Mouse (Mus musculus): ENCODE results near the gene Apc2. TPM values are rescaled to one million over a fixed set of nuclear protein-coding genes. Genes with fewer than 3 reads are reported as not detected.

The Apc2 gene
- total and polyA plus RNA-seq, 2 experiments = 0.09 to 0.20 TPM

DNA sequence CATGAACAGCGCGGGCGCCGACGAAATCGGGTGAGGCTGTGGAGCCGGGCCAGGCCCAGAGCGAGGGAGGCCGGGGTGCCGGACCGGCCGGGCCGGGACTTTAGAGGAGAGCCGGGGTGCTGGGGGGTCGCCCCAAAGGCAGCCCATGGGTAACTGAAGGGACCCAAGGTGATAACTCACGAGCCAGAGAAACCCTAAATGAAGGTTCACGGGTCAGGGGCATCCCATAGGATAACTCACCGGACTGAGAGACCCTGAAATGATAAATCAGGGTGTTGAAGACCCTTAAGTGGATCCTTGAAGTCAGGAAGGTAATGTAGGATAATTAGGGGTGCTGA, 30.7 kb upstream of the Apc2 start:
- WGBS = under 1% methylated on average over 18 of the region's 18 CpGs
- peaks cover 30% of the 10 kb centered on the region for H3K4me1 ChIP-seq (ENCODE audit: control insufficient read depth, insufficient read depth, low read length)
- no peaks in the 10 kb centered on the region for H3K36me3 ChIP-seq (ENCODE audit: control insufficient read depth, insufficient read depth, low read length)
- DNase-seq (ENCODE audit: extremely low read depth, low read depth, low spot score) = no peak
- H3K9ac ChIP-seq (ENCODE audit: low read depth, low read length) = peak overlapping the region; percentile 99
- no peak for TF ChIP-seq POLR2A (IDR thresholded peaks at IDR 0.05; ENCODE audit: extremely low read depth, insufficient read depth, low read length)
- no peak for TF ChIP-seq CTCF (IDR thresholded peaks at IDR 0.05; ENCODE audit: low read depth, low read length)
- peaks cover 27% of the 10 kb centered on the region for H3K79me2 ChIP-seq (ENCODE audit: control insufficient read depth, insufficient read depth, low read length)
- peak overlapping the region; percentile 87 for H3K4me3 ChIP-seq (ENCODE audit: insufficient read depth, low read depth, low read length)
- no peaks in the 10 kb centered on the region for H3K27me3 ChIP-seq (ENCODE audit: control insufficient read depth, insufficient read depth, low read length)
- H3K27ac ChIP-seq (replicated peaks; ENCODE audit: insufficient read depth, low read depth, low read length) = peak overlapping the region; percentile 99

DNA sequence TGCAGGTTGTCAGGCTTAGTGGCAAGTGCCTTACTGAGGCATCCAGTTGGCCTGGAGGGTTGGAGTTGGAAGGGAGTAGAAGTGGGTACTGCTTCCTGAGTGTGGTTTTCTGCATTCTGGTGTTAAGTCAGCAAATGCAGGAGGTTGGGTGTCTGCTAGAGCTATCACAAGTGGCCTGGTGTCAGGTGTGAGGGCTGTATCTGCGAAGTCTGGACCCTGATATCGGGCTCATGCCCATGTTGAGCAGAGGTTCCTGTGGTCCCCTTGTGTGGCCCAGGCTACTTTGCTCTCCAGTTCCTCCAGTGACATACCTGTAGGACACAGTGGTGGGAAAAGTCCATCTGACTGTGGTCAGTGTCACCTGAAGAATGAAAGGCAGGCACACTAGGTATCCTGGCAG, 25.7 kb upstream of the Apc2 start:
- H3K36me3 ChIP-seq (ENCODE audit: control insufficient read depth, insufficient read depth, low read length) = peaks cover 3% of the 10 kb centered on the region; the same call in 1 of the 2 replicates
- peak overlapping the region; percentile 94 for H3K27ac ChIP-seq (replicated peaks; ENCODE audit: insufficient read depth, low read depth, low read length)
- 80% methylated on average over 2 of the region's 2 CpGs for WGBS
- H3K4me3 ChIP-seq (ENCODE audit: insufficient read depth, low read depth, low read length) = no peak overlapping the region
- peaks cover 54% of the 10 kb centered on the region for H3K4me1 ChIP-seq (ENCODE audit: control insufficient read depth, insufficient read depth, low read length)
- no peaks in the 10 kb centered on the region for H3K27me3 ChIP-seq (ENCODE audit: control insufficient read depth, insufficient read depth, low read length)
- H3K9ac ChIP-seq (ENCODE audit: low read depth, low read length) = peak overlapping the region; percentile 70
- peak; percentile 67 for DNase-seq (ENCODE audit: extremely low read depth, low read depth, low spot score)
- H3K79me2 ChIP-seq (ENCODE audit: control insufficient read depth, insufficient read depth, low read length) = peaks cover 46% of the 10 kb centered on the region
- no peak for TF ChIP-seq POLR2A (IDR thresholded peaks at IDR 0.05; ENCODE audit: extremely low read depth, insufficient read depth, low read length)
- TF ChIP-seq CTCF (IDR thresholded peaks at IDR 0.05; ENCODE audit: low read depth, low read length) = no peak

DNA sequence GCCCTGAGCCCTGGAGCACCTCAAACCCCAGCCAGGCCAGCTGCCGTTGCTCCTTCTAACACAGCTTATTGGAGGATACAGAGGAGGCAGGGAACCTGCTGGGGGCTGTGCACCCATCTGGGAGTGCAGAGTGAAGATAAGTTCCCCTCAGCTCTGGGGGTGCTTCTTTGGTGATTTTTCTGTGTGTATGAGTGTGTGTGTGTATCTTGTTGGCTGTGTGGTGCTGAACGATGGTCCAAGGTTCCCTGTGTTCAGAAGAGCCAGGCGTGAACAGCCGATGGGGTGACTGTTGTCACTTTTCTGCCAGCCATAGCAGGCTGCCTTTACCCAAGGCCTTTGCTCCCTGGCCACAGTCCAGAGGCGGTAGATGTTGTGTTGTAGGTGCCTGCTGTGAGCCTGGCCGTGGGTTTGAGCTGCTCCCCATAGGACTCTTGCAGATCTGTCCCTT, 25.0 kb upstream of the Apc2 start:
- peak; percentile 98 for DNase-seq (ENCODE audit: extremely low read depth, low read depth, low spot score)
- H3K4me1 ChIP-seq (ENCODE audit: control insufficient read depth, insufficient read depth, low read length) = peaks cover 57% of the 10 kb centered on the region
- 8% methylated on average over 6 of the region's 6 CpGs for WGBS

DNA sequence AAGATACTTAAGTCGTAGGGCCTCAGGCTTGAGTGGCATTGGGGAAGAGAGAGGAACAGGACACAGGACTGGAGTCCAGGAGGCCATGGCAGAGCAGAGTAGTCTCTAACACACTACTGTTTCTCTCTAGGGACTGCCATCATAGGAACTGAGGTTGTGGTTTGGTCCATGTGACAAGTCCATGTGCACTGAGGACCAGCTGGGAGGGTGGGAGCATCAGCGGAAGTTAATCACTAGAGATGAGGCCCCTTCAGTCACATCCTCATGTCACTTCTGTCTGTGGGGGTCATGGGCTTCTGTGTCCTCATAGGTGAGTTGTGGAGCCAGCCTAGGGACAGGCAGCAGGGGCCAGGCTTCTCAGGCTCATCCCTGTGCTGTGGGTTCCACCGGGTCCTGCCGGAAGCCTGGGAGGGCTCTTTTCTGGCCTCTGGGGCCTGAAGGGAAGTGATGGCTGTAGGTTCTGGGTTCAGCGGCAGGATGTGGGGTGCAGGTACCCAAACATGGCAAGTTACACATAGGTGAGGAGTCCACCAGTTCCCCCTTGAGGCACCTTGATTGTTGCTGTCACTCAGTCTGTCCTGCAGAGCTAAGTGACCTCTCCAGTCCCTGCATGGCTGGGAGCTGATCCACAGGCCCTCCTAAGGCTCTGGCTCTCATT, 24.5 kb upstream of the Apc2 start:
- H3K27ac ChIP-seq (replicated peaks; ENCODE audit: insufficient read depth, low read depth, low read length) = peak overlapping the region; percentile 95
- peak overlapping the region; percentile 4; the same call in 1 of the 2 replicates for H3K4me3 ChIP-seq (ENCODE audit: insufficient read depth, low read depth, low read length)
- H3K79me2 ChIP-seq (ENCODE audit: control insufficient read depth, insufficient read depth, low read length) = peaks cover 43% of the 10 kb centered on the region
- peaks cover 60% of the 10 kb centered on the region for H3K4me1 ChIP-seq (ENCODE audit: control insufficient read depth, insufficient read depth, low read length)
- DNase-seq (ENCODE audit: extremely low read depth, low read depth, low spot score) = no peak
- TF ChIP-seq POLR2A (IDR thresholded peaks at IDR 0.05; ENCODE audit: extremely low read depth, insufficient read depth, low read length) (no peak), CTCF (IDR thresholded peaks at IDR 0.05; ENCODE audit: low read depth, low read length) (no peak)
- no peaks in the 10 kb centered on the region for H3K27me3 ChIP-seq (ENCODE audit: control insufficient read depth, insufficient read depth, low read length)
- 35% methylated on average over 5 of the region's 5 CpGs for WGBS
- peaks cover 3% of the 10 kb centered on the region; the same call in 1 of the 2 replicates for H3K36me3 ChIP-seq (ENCODE audit: control insufficient read depth, insufficient read depth, low read length)
- peak overlapping the region; percentile 64 for H3K9ac ChIP-seq (ENCODE audit: low read depth, low read length)

More for the DNA sequence above, 25.0 kb upstream of the Apc2 start:
- Histone ChIP-seq H3K36me3 (ENCODE audit: control insufficient read depth, insufficient read depth, low read length) (peaks cover 3% of the 10 kb centered on the region; the same call in 1 of the 2 replicates), H3K27ac (replicated peaks; ENCODE audit: insufficient read depth, low read depth, low read length) (peak overlapping the region; percentile 95), H3K4me3 (ENCODE audit: insufficient read depth, low read depth, low read length) (peak overlapping the region; percentile 3; the same call in 1 of the 2 replicates), H3K9ac (ENCODE audit: low read depth, low read length) (peak overlapping the region; percentile 70), H3K27me3 (ENCODE audit: control insufficient read depth, insufficient read depth, low read length) (no peaks in the 10 kb centered on the region), H3K79me2 (ENCODE audit: control insufficient read depth, insufficient read depth, low read length) (peaks cover 44% of the 10 kb centered on the region)
- TF ChIP-seq POLR2A (IDR thresholded peaks at IDR 0.05; ENCODE audit: extremely low read depth, insufficient read depth, low read length) (no peak), CTCF (IDR thresholded peaks at IDR 0.05; ENCODE audit: low read depth, low read length) (no peak)

DNA sequence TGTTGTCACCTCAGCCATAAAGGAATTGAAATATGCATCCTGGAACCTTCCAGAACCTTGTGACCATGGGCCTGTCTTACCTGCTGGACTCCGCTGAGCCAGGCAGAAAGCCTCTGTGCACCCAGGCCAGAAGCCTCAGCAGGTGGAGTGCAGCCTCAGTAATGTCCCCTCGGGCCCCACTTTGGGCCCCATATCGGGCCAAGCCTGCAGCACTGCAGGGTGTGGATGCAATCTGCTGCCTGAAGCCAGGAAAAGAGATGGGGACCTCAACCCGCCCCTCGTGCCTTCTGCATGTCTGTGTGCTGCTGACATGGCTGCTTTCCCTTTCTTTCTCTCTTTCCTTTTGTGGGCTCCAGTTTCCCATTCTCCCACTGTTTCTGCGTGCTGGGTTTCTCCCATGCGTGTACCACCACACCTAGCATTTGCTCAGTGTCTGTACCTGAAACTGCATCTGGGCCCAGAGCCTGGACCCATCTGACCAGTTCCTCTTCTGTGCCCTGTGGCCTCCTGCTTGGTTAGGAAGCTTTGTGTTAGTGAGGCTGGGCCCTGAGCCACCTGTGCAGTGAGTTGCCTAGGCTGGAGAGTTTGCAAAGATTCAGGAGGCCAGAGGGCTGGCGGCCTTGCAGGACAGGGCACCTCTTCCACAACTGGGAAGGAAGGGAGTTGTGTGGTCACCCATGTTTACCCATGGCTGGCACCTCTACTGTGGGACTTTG, 23.7 kb upstream of the Apc2 start:
- peak; percentile 85 for DNase-seq (ENCODE audit: extremely low read depth, low read depth, low spot score)
- H3K79me2 ChIP-seq (ENCODE audit: control insufficient read depth, insufficient read depth, low read length) = peaks cover 38% of the 10 kb centered on the region
- H3K27ac ChIP-seq (replicated peaks; ENCODE audit: insufficient read depth, low read depth, low read length) = peak overlapping the region; percentile 95
- peak overlapping the region; percentile 64 for H3K9ac ChIP-seq (ENCODE audit: low read depth, low read length)
- no peaks in the 10 kb centered on the region for H3K27me3 ChIP-seq (ENCODE audit: control insufficient read depth, insufficient read depth, low read length)
- peaks cover 6% of the 10 kb centered on the region; the same call in 1 of the 2 replicates for H3K36me3 ChIP-seq (ENCODE audit: control insufficient read depth, insufficient read depth, low read length)
- H3K4me3 ChIP-seq (ENCODE audit: insufficient read depth, low read depth, low read length) = no peak overlapping the region
- WGBS = 48% methylated on average over 8 of the region's 8 CpGs
- peaks cover 58% of the 10 kb centered on the region for H3K4me1 ChIP-seq (ENCODE audit: control insufficient read depth, insufficient read depth, low read length)
- TF ChIP-seq POLR2A (IDR thresholded peaks at IDR 0.05; ENCODE audit: extremely low read depth, insufficient read depth, low read length) (no peak), CTCF (IDR thresholded peaks at IDR 0.05; ENCODE audit: low read depth, low read length) (no peak)
